Mouse (Mus musculus): ENCODE results near the gene Rbm42. TPM values are rescaled to one million over a fixed set of nuclear protein-coding genes. Genes with fewer than 3 reads are reported as not detected.
A peak's percentile ranks its signal among the peaks of the same experiment; 100 is the strongest.

The Rbm42 gene
- total RNA-seq, 2 experiments from 2014 or later: 48.6 to 53.0 TPM

GRCm38 (mm10) chr7:30625530-30626384, 24.4 kb downstream of the Rbm42 start, which contains the start of gene Cox6b1:
Gene Cox6b1, minus strand, starts transcription at chr7:30626151.
- peak; percentile 96 for ATAC-seq (replicated peaks; ENCODE audit: low FRiP score, low TSS enrichment, poor library complexity, severe bottlenecking)

GRCm38 (mm10) chr7:30619202-30619601, 30.9 kb downstream of the Rbm42 start:
- ATAC-seq (replicated peaks; ENCODE audit: low FRiP score, low TSS enrichment, poor library complexity, severe bottlenecking): no peak

- ATAC-seq (replicated peaks; ENCODE audit: low FRiP score, low TSS enrichment, poor library complexity, severe bottlenecking): no peak
Measured at GRCm38 (mm10) chr7:30618658-30619057, 31.5 kb downstream of the Rbm42 start.

GRCm38 (mm10) chr7:30615049-30615760, 34.9 kb downstream of the Rbm42 start:
- 0 out of 2 replicates have a peak, but pooled peaks have one; percentile 31 for ATAC-seq (replicated peaks; ENCODE audit: low FRiP score, low TSS enrichment, poor library complexity, severe bottlenecking)

GRCm38 (mm10) chr7:30614454-30614853, 35.7 kb downstream of the Rbm42 start:
- peak; percentile 61 for ATAC-seq (replicated peaks; ENCODE audit: low FRiP score, low TSS enrichment, poor library complexity, severe bottlenecking)

GRCm38 (mm10) chr7:30613529-30614112, 36.5 kb downstream of the Rbm42 start:
- ATAC-seq (replicated peaks; ENCODE audit: low FRiP score, low TSS enrichment, poor library complexity, severe bottlenecking): peak; percentile 49; the same call in 1 of the 2 replicates

GRCm38 (mm10) chr7:30612654-30613402, 37.3 kb downstream of the Rbm42 start, which contains the start of gene Upk1a:
Gene Upk1a, minus strand, starts transcription at chr7:30612847.
- no peak for ATAC-seq (replicated peaks; ENCODE audit: low FRiP score, low TSS enrichment, poor library complexity, severe bottlenecking)

GRCm38 (mm10) chr7:30610043-30610442, 40.1 kb downstream of the Rbm42 start:
- 0 out of 2 replicates have a peak, but pooled peaks have one; percentile 18 for ATAC-seq (replicated peaks; ENCODE audit: low FRiP score, low TSS enrichment, poor library complexity, severe bottlenecking)

GRCm38 (mm10) chr7:30608476-30608875, 41.6 kb downstream of the Rbm42 start:
- ATAC-seq (replicated peaks; ENCODE audit: low FRiP score, low TSS enrichment, poor library complexity, severe bottlenecking): no peak

- peak; percentile 84 for ATAC-seq (replicated peaks; ENCODE audit: low FRiP score, low TSS enrichment, poor library complexity, severe bottlenecking)
Measured at GRCm38 (mm10) chr7:30607706-30608309, 42.3 kb downstream of the Rbm42 start.

- ATAC-seq (replicated peaks; ENCODE audit: low FRiP score, low TSS enrichment, poor library complexity, severe bottlenecking): no peak
Measured at GRCm38 (mm10) chr7:30604944-30605343, 45.2 kb downstream of the Rbm42 start.

- ATAC-seq (replicated peaks; ENCODE audit: low FRiP score, low TSS enrichment, poor library complexity, severe bottlenecking): no peak
Measured at GRCm38 (mm10) chr7:30604424-30604823, 45.7 kb downstream of the Rbm42 start.

- no peak for ATAC-seq (replicated peaks; ENCODE audit: low FRiP score, low TSS enrichment, poor library complexity, severe bottlenecking)
Measured at GRCm38 (mm10) chr7:30602583-30602982, 47.5 kb downstream of the Rbm42 start.

- no peak for ATAC-seq (replicated peaks; ENCODE audit: low FRiP score, low TSS enrichment, poor library complexity, severe bottlenecking)
Measured at GRCm38 (mm10) chr7:30600651-30601050, 49.5 kb downstream of the Rbm42 start.

GRCm38 (mm10) chr7:30599933-30600353, 50.2 kb downstream of the Rbm42 start:
- ATAC-seq (replicated peaks; ENCODE audit: low FRiP score, low TSS enrichment, poor library complexity, severe bottlenecking): peak; percentile 99

GRCm38 (mm10) chr7:30598786-30599185, 51.3 kb downstream of the Rbm42 start, which contains the start of gene Zbtb32:
Gene Zbtb32, minus strand, starts transcription at chr7:30598909.
- ATAC-seq (replicated peaks; ENCODE audit: low FRiP score, low TSS enrichment, poor library complexity, severe bottlenecking): no peak

- no peak for ATAC-seq (replicated peaks; ENCODE audit: low FRiP score, low TSS enrichment, poor library complexity, severe bottlenecking)
Measured at GRCm38 (mm10) chr7:30596811-30597210, 53.3 kb downstream of the Rbm42 start.

GRCm38 (mm10) chr7:30596093-30596492, 54.0 kb downstream of the Rbm42 start:
- ATAC-seq (replicated peaks; ENCODE audit: low FRiP score, low TSS enrichment, poor library complexity, severe bottlenecking): no peak

GRCm38 (mm10) chr7:30594510-30595024, 55.5 kb downstream of the Rbm42 start:
- no peak for ATAC-seq (replicated peaks; ENCODE audit: low FRiP score, low TSS enrichment, poor library complexity, severe bottlenecking)

All from megakaryocyte-erythroid progenitor cell, adult 5-6 weeks (primary cell).